Mouse (Mus musculus): Measurements from ENCODE around the gene Tcf20.

DNA sequence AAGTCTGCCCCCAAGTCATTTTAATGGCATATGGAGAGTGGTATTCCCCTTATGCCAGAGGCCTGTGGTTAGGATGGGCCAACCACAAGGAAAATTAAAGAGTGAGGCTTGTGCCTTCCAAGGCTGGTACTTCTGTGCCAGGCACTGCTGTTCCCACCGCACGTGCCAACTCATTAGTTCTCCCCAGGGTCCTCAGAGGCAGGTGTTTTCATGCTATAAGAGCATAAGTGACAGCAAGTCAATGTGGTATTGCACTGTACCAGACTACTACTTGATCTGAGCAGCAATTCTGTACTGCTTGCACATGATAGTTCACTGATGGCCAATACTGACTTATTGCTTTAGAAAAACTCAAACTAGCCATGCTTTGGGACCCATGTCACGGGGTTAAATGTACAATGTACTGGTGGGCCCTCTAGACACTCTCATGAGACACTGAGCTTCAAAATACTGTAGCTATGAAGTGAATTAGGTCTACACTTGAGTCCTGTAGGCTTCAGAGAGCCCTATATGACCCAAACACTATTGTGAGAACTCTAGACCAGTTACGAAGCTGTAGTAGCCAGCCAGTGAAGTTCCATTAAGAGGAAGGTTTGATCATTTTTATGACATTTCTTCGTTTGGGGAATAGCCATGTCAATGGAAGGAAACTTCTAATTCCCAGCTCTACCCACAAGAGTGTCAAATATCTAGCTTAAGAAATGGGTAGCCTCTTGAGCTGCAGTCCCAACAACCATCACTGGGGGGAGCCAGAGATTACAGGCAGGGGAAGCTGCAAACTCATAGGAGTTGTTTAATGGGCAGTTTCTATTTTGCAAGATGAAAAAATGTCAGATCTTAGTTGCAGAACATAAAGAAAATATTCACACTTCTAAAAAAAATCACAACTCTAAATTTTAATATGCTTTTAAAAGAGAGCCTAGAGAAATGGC, 182.7 kb downstream of the Tcf20 start:
- TF ChIP-seq POLR2A (IDR thresholded peaks at IDR 0.05; ENCODE audit: insufficient read depth, low read length) (no peak), EP300 (IDR thresholded peaks at IDR 0.05; ENCODE audit: insufficient read depth, low read depth, low read length) (no peak)

Data from ES-Bruce4 (cell line).